8 mouse cellular contexts compared by ENCODE assay signal in the genomic region with DNA sequence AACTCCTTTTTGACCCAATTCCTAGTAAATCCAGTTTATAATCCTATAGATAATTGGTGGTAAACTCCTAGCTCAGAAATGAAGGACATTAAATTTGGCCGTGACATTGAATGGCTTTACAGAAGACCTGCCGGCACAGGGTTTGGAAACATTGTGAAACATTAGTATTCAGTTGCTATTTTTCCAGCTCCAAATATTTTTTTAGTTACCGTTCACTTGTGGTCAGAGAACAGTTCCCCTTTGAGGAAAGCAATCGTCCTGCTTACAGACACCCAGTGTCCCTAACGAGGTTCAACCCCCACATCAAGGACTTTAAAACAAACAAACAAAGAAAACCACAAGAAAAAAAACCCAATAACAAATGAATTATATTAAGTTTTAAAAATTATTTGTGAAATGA. TPM values are rescaled to one million over a fixed set of nuclear protein-coding genes. Genes with fewer than 3 reads are reported as not detected.
DNase-seq lines count a peak whose midpoint lies in the region; ATAC-seq and TF ChIP-seq lines count a peak whose summit lies in the region.
"Had no signal": no experiment of that assay in that cellular context is flagged by ENCODE, and none has a peak within 500 bp of the region (broad histone marks: within the 10 kb centered on the region; RNA-seq: fewer than 3 reads in every experiment).

No protein-coding gene starts in this region.

- peaks cover 75% of the 10 kb centered on the region for H3K79me2 ChIP-seq in CH12.LX (replicated peaks; ENCODE audit: control insufficient read depth, extremely low read depth, insufficient read depth, poor library complexity, severe bottlenecking)

- TF ChIP-seq RAD21 in CH12.LX (IDR thresholded peaks at IDR 0.05; ENCODE audit: low read depth, low read length) = no peak

- TF ChIP-seq POLR2A in kidney, adult 2 months (IDR thresholded peaks at IDR 0.05; ENCODE audit: low read depth, low read length) = no peak
- TF ChIP-seq POLR2A in CH12.LX (IDR thresholded peaks at IDR 0.05; ENCODE audit: low read depth, low read length) = no peak

- no peak overlapping the region for H3K4me2 ChIP-seq in kidney, embryonic 15.5 days
- H3K4me2 ChIP-seq in CH12.LX (ENCODE audit: insufficient read depth, low read depth, poor library complexity, severe bottlenecking) = peak overlapping the region; percentile 26; the same call in 1 of the 2 replicates
- peak overlapping the region; percentile 20; the same call in 1 of the 2 replicates for H3K4me2 ChIP-seq in limb, embryonic 15.5 days

- H3K9me3 ChIP-seq in kidney, embryonic 15.5 days (replicated peaks) = no peaks in the 10 kb centered on the region
- no peaks in the 10 kb centered on the region for H3K9me3 ChIP-seq in CH12.LX (replicated peaks; ENCODE audit: low read length)
- H3K9me3 ChIP-seq in limb, embryonic 15.5 days = no peaks in the 10 kb centered on the region

- H3K4me3 ChIP-seq in kidney, adult 2 months (ENCODE audit: insufficient read depth, low read depth, low read length) = no peak overlapping the region
- no peak overlapping the region for H3K4me3 ChIP-seq in kidney, embryonic 15.5 days (replicated peaks)
- peak overlapping the region in 2 of 3 experiments; percentile 18 to 44 for H3K4me3 ChIP-seq in CH12.LX (replicated peaks in 1 of 3; ENCODE audit: low read depth in 2 of 3, low read length in 2 of 3, poor library complexity in 1 of 3)
- H3K4me3 ChIP-seq in limb, embryonic 15.5 days = no peak overlapping the region

- no peak for DNase-seq in kidney, adult 2 months
- DNase-seq in 3T3-L1 (ENCODE audit: low read depth, low spot score) = peak; percentile 39
- no peak for DNase-seq in CH12.LX (ENCODE audit: extremely low read depth)
- DNase-seq in cerebellum, postnatal 10 days = no peak
- no peak for DNase-seq in layer of hippocampus, adult 9-11 months
- DNase-seq: kidney, adult 18-20 months had no signal

- peak; percentile 34; the same call in 1 of the 2 replicates for TF ChIP-seq EP300 in CH12.LX (IDR thresholded peaks at IDR 0.05; ENCODE audit: low read length)

- ATAC-seq in kidney, embryonic 15.5 days (replicated peaks; ENCODE audit: low FRiP score) = no peak
- ATAC-seq in limb, embryonic 15.5 days (ENCODE audit: insufficient number of reproducible peaks, low FRiP score, low TSS enrichment, low read depth) = no peak

- peak overlapping the region; percentile 23; the same call in 1 of the 2 replicates for H3K27ac ChIP-seq in kidney, adult 2 months (ENCODE audit: insufficient read depth, low read depth, low read length)
- no peak overlapping the region for H3K27ac ChIP-seq in kidney, embryonic 15.5 days
- H3K27ac ChIP-seq in CH12.LX (ENCODE audit: insufficient read depth, low read depth) = no peak overlapping the region
- no peak overlapping the region for H3K27ac ChIP-seq in limb, embryonic 15.5 days

- dilution Hi-C loops in CH12.LX (cut with MboI; ENCODE audit: extremely low pct_ligation_motif_present, extremely low pct_unique_long_range_greater_than_20kb, low sequenced_read_pairs) = no loop called here

- no peaks in the 10 kb centered on the region for H3K27me3 ChIP-seq in kidney, adult 2 months (replicated peaks; ENCODE audit: control insufficient read depth, insufficient read depth, low read length)
- no peaks in the 10 kb centered on the region for H3K27me3 ChIP-seq in kidney, embryonic 15.5 days
- H3K27me3 ChIP-seq in CH12.LX (replicated peaks) = no peaks in the 10 kb centered on the region
- no peaks in the 10 kb centered on the region for H3K27me3 ChIP-seq in limb, embryonic 15.5 days

- 28% methylated on average over 5 of the region's 5 CpGs for WGBS in kidney, adult 2 months
- WGBS in kidney, embryonic 15.5 days = 45% methylated on average over 5 of the region's 5 CpGs
- 39% methylated on average over 5 of the region's 5 CpGs for WGBS in limb, embryonic 15.5 days

- in situ Hi-C loops in CH12.LX (cut with MboI; ENCODE audit: low pct_ligation_motif_present, low pct_unique_long_range_greater_than_20kb, low sequenced_read_pairs) = loop anchor here (10.0 kb wide), 1 partner anchor 64 kb away; no protein-coding TSS in a partner anchor

- no peak overlapping the region for H3K9ac ChIP-seq in kidney, embryonic 15.5 days
- peak overlapping the region; percentile 19; the same call in 1 of the 2 replicates for H3K9ac ChIP-seq in CH12.LX (ENCODE audit: insufficient read depth, low read depth)
- no peak overlapping the region for H3K9ac ChIP-seq in limb, embryonic 15.5 days

- H3K4me1 ChIP-seq in kidney, adult 2 months (ENCODE audit: control insufficient read depth, insufficient read depth, low read length) = peaks cover 24% of the 10 kb centered on the region
- peaks cover 47% of the 10 kb centered on the region for H3K4me1 ChIP-seq in kidney, embryonic 15.5 days
- peaks cover 9 to 65% of the 10 kb centered on the region in 2 experiments for H3K4me1 ChIP-seq in CH12.LX (ENCODE audit: control insufficient read depth in 1 of 2, insufficient read depth in 2 of 2)
- peaks cover 18% of the 10 kb centered on the region for H3K4me1 ChIP-seq in limb, embryonic 15.5 days

- TF ChIP-seq CTCF in kidney, adult 2 months (conservative IDR thresholded peaks at IDR 0.05; ENCODE audit: insufficient read depth, insufficient read length, low read depth, low read length) = no peak
- no peak for TF ChIP-seq CTCF in CH12.LX (conservative IDR thresholded peaks at IDR 0.05 in 1 of 2, IDR thresholded peaks at IDR 0.05 in 1 of 2; ENCODE audit: low read depth in 2 of 2, low read length in 2 of 2)

- no peaks in the 10 kb centered on the region for H3K36me3 ChIP-seq in kidney, adult 2 months (ENCODE audit: control insufficient read depth, insufficient read depth, low read length)
- H3K36me3 ChIP-seq in kidney, embryonic 15.5 days = no peaks in the 10 kb centered on the region
- peaks cover 13 to 26% of the 10 kb centered on the region in 2 experiments for H3K36me3 ChIP-seq in CH12.LX (replicated peaks in 1 of 2; ENCODE audit: control insufficient read depth in 1 of 2, insufficient read depth in 1 of 2, low read length in 1 of 2)
- no peaks in the 10 kb centered on the region for H3K36me3 ChIP-seq in limb, embryonic 15.5 days

TF ChIP-seq in CH12.LX, 34 proteins besides CTCF, POLR2A, EP300 and RAD21:
- no peak for TF ChIP-seq UBTF (IDR thresholded peaks at IDR 0.05; ENCODE audit: low read depth, low read length)
- TF ChIP-seq IRF4 (IDR thresholded peaks at IDR 0.05; ENCODE audit: low read depth, low read length) = peak; percentile 17; the same call in 1 of the 2 replicates

RNA-seq across cellular contexts. Expression of a gene that starts 58.7 kb away (rescaled TPM):
- 43.0 and 52.3 TPM in 2 replicates for polyA plus RNA-seq in kidney, adult 2 months (2012; rRNA removed)
- polyA plus RNA-seq in kidney, embryonic 15.5 days (2015; fragmentation: Nextera tagmentation; extraction: Ambion mirVana) = 78.8 and 89.4 TPM in 2 replicates
- 249 and 276 TPM in 2 replicates for total RNA-seq in CH12.LX (2012; rRNA removed)
- total RNA-seq in CH12.LX (2014; rRNA removed) = 332 and 386 TPM in 2 replicates
- 151 and 174 TPM in 2 replicates for polyA plus RNA-seq in CH12.LX (2012; ENCODE audit: insufficient read length, low read depth)
- 109 and 113 TPM in 2 replicates for polyA plus RNA-seq in limb, embryonic 15.5 days (2015; fragmentation: Nextera tagmentation; extraction: Ambion mirVana)

Comparison
In these comparisons a context has a peak if more than half of its experiments do, and no peak if none do; other contexts are left out.
1. H3K4me3 ChIP-seq: peak in CH12.LX (2 of 3); none in kidney, adult 2 months (single experiment), kidney, embryonic 15.5 days (single experiment) and limb, embryonic 15.5 days (single experiment).